Mouse (Mus musculus) liver, embryonic 14.5 days (tissue): Measurements from ENCODE around the gene Abca2. TPM values are rescaled to one million over a fixed set of nuclear protein-coding genes. Genes with fewer than 3 reads are reported as not detected.

ENCODE experiments used
- ATAC-seq: fragments of 200-750 bp; cut with Nextera tagmentation; 2 replicates; pipeline ENCODE4 v1.8.0; 2017; ENCODE audit warnings: moderate number of reproducible peaks, mild to moderate bottlenecking, moderate library complexity; ENCODE audit not compliant: insufficient read depth
- DNase-seq, 3 experiments: peaks; one replicate each; pipeline ENCODE4 v3.0.0-alpha.2; 2012 to 2013; ENCODE audit warnings: low read depth in 3 of 3, low spot score in 3 of 3
- H3K27ac ChIP-seq: fragments of 300-500 bp; sonication (generic); 2 replicates; pipeline ENCODE4 v1.5.1; 2014; ENCODE audit warnings: moderate library complexity, mild to moderate bottlenecking, control low read depth, inconsistent platforms
- H3K27me3 ChIP-seq: fragments of 300-500 bp; sonication (generic); 2 replicates; pipeline ENCODE4 v1.6.1; 2014; ENCODE audit warnings: mild to moderate bottlenecking, low read length, moderate library complexity; ENCODE audit not compliant: control insufficient read depth, insufficient read depth
- H3K36me3 ChIP-seq: fragments of 300-500 bp; sonication (generic); replicated peaks from 2 replicates; pipeline ENCODE4 v1.6.1; 2014; ENCODE audit warnings: low read depth; ENCODE audit not compliant: control insufficient read depth, insufficient read depth
- H3K4me1 ChIP-seq, 2 experiments: fragments of 200-500 bp in 1 of 2; fragments of 300-500 bp in 1 of 2; sonication (generic) in 1 of 2; replicated peaks; 2 replicates each; pipeline ENCODE4 v1.6.1; 2012 to 2014; ENCODE audit warnings: antibody characterized with exemption in 1 of 2, inconsistent platforms in 1 of 2, low read length in 1 of 2; ENCODE audit not compliant: control insufficient read depth in 2 of 2, insufficient read depth in 2 of 2
- H3K4me2 ChIP-seq: fragments of 300-500 bp; sonication (generic); 2 replicates; pipeline ENCODE4 v1.6.1; 2014; ENCODE audit warnings: low read depth, mild to moderate bottlenecking, control low read depth, moderate library complexity
- H3K4me3 ChIP-seq, 2 experiments: fragments of 200-500 bp in 1 of 2; fragments of 300-500 bp in 1 of 2; sonication (generic) in 1 of 2; 2 replicates each; pipeline ENCODE4 v1.5.1; 2012 to 2014; ENCODE audit warnings: low read depth in 2 of 2, low read length in 2 of 2, mild to moderate bottlenecking in 2 of 2, control low read depth in 1 of 2, inconsistent platforms in 1 of 2, moderate library complexity in 1 of 2; ENCODE audit not compliant: insufficient read depth in 1 of 2
- H3K9ac ChIP-seq: fragments of 300-500 bp; sonication (generic); replicated peaks from 2 replicates; pipeline ENCODE4 v1.6.1; 2014; ENCODE audit warnings: mild to moderate bottlenecking, control low read depth, moderate library complexity
- H3K9me3 ChIP-seq: fragments of 300-500 bp; sonication (generic); 2 replicates; pipeline ENCODE4 v1.6.1; 2016; ENCODE audit warnings: low read length, mixed read lengths; ENCODE audit not compliant: control insufficient read depth
- CTCF ChIP-seq: IDR thresholded peaks from 2 replicates; pipeline ENCODE4 v1.5.1; 2016; ENCODE audit warnings: antibody characterized with exemption, low read depth, control low read depth
- EP300 ChIP-seq: IDR thresholded peaks from 2 replicates; pipeline ENCODE4 v1.6.1; 2016; ENCODE audit warnings: antibody characterized with exemption, low read depth
- WGBS: fragments of 180-500 bp; shearing (Covaris S2); extraction: QIAGEN DNeasy Blood & Tissue Kit; methylation state at CpG from one replicate; pipeline ENCODE4 v1.1.7; 2014; ENCODE audit not compliant: insufficient replicate concordance; 5-methylcytosine and 5-hydroxymethylcytosine counted together
- polyA plus RNA-seq, 2 experiments: library from polyadenylated mRNA; depleted of rRNA in 1 of 2; stranded (reverse) in 1 of 2; unstranded in 1 of 2; fragments of >200 nt; fragmentation: Nextera tagmentation in 1 of 2; extraction: Ambion mirVana in 1 of 2; gene quantifications; 2 replicates each; pipeline versions ENCODE4 v1.2.1 to v1.2.3; 2012 to 2014

The Abca2 gene
- polyA plus RNA-seq, 2 experiments, result 0.91 to 2.5 TPM

DNA sequence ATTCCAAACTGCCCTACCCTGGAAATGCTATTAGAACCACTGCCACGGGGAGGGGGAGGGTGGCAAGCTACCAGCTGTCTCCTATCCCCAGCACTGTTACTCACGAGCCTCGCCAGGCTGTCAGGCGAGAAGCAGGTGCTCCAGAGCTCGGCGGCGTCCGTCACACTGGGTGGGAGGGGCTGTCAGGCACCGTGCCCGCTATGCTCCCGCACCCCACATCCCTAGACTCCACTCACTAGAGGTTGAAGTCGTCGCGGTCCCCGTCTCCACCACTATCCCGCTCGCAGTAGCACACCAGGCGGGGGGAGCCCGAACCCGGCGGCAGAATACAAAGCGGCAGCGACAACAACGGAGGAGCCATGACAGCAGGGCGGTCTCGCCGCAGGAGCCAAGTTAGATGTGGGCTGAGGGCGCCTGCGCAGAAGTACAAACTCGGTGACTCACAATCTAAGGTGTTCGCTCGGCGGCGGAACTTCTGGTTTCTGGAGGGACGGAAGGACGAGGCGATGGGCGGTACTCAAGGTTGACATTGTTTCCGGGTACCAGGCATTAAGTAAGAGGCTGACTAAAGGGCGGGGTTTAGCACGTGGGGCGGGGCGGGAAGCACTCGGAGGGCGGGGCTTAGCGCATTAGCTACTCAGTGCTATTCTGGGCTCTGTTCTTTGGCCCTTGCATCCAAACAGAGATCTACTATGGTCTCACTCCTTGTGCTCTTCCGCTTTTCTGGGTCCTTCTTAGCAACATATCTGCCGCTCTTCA is 32.2 kb downstream of the Abca2 start, which contains the start of gene Paxx:
Gene Paxx, minus strand, starts transcription at position 544 of the 759 bp plus-strand sequence.
- ATAC-seq (peak; percentile 84), DNase-seq (peak; percentile 91 to 95 (median 93))
- Histone ChIP-seq H3K27ac (peak within 1 kb of the TSS; percentile 81), H3K27me3 (no peaks in the 10 kb centered on the region), H3K4me1 (peaks cover 4 to 11% of the 10 kb centered on the region in 2 experiments), H3K36me3 (no peaks in the 10 kb centered on the region), H3K9ac (peak within 1 kb of the TSS; percentile 77), H3K4me2 (peak within 1 kb of the TSS; percentile 90), H3K9me3 (no peaks in the 10 kb centered on the region), H3K4me3 (peak within 1 kb of the TSS; percentile 71 to 83)
- TF ChIP-seq CTCF (no peak), EP300 (no peak)
- WGBS, result under 1% methylated on average over 48 of the region's 48 CpGs

DNA sequence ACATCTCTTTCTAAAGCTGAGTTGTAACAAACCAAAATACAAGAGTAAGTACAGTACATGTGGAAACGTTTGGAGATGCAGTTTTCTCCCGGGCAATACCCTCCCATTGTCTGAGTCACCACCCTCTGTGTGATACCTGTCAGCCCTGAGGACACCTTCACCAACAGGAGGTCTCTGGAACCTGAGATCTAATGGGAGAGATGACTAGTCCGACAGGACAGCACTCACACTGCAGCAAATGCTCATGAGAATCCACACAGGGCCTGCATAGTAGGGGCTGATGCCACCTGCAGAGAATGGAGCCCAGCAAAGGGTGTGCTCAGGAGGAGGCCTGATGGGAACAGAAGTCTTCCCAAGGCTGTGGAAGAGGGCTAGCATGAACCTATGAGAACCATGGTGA is 32.9 kb downstream of the Abca2 start:
- Histone ChIP-seq H3K9ac (no peak overlapping the region), H3K27ac (no peak overlapping the region; the same call in 1 of the 2 replicates), H3K4me2 (peak overlapping the region; percentile 90), H3K4me3 (peak overlapping the region in 1 of 2 experiments; percentile 83; a peak in 1 of 4 replicates), H3K36me3 (no peaks in the 10 kb centered on the region), H3K27me3 (no peaks in the 10 kb centered on the region), H3K4me1 (peaks cover 4 to 11% of the 10 kb centered on the region in 2 experiments), H3K9me3 (no peaks in the 10 kb centered on the region)
- no peak for TF ChIP-seq EP300
- no peak for TF ChIP-seq CTCF
- no peak for ATAC-seq
- WGBS, result 11% methylated on average over 3 of the region's 3 CpGs
- DNase-seq, result no peak

DNA sequence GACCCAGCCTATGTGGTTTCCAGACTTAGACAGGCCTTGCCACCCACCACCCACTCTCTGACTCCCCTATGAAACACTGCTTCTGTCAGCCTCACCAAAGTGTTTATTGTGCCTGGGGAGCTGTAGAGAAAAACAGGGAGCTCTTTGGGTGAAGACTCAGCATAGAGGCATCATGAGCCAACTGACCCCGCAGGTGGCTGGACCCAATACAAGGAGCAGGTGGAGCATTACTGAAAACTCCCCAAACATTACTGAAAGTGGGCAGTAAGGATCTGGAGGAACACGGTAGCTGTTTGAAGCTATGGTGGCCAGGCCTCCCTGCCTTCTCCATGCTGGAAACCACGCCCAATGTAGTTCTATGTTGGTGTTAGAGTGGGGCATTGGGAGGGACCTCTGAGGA is 35.1 kb downstream of the Abca2 start:
- no peaks in the 10 kb centered on the region for H3K27me3 ChIP-seq
- 68% methylated on average over 3 of the region's 3 CpGs for WGBS
- no peak overlapping the region for H3K4me3 ChIP-seq
- TF ChIP-seq CTCF, result no peak
- DNase-seq (no peak), ATAC-seq (no peak)
- H3K9ac ChIP-seq, result no peak overlapping the region
- H3K4me1 ChIP-seq, result peaks cover 4 to 11% of the 10 kb centered on the region in 2 experiments
- H3K4me2 ChIP-seq, result no peak overlapping the region
- H3K27ac ChIP-seq, result no peak overlapping the region
- no peaks in the 10 kb centered on the region for H3K36me3 ChIP-seq
- H3K9me3 ChIP-seq, result no peaks in the 10 kb centered on the region

DNA sequence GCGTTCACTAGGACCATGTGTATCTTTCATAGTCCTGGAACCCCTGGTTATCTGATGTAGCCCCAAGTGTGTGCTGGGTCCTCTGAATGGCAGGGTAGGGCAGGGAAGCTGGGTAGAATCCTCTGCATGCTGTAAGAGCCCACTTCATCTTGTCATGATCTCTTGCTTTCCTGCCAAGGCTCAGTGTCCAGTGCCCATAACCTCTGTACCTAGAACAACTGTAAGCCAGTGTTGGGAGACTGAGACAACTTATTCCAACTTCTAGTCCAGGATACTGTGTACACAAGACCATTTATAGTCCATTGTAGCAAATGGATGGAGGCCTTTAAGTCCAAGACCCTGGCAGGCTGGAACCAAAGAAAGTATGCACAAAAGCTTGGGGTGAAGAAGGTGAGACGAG is 36.8 kb downstream of the Abca2 start:
- 40% methylated on average over 2 of the region's 2 CpGs for WGBS
- no peak overlapping the region for H3K9ac ChIP-seq
- no peak for TF ChIP-seq CTCF
- no peak for TF ChIP-seq EP300

DNA sequence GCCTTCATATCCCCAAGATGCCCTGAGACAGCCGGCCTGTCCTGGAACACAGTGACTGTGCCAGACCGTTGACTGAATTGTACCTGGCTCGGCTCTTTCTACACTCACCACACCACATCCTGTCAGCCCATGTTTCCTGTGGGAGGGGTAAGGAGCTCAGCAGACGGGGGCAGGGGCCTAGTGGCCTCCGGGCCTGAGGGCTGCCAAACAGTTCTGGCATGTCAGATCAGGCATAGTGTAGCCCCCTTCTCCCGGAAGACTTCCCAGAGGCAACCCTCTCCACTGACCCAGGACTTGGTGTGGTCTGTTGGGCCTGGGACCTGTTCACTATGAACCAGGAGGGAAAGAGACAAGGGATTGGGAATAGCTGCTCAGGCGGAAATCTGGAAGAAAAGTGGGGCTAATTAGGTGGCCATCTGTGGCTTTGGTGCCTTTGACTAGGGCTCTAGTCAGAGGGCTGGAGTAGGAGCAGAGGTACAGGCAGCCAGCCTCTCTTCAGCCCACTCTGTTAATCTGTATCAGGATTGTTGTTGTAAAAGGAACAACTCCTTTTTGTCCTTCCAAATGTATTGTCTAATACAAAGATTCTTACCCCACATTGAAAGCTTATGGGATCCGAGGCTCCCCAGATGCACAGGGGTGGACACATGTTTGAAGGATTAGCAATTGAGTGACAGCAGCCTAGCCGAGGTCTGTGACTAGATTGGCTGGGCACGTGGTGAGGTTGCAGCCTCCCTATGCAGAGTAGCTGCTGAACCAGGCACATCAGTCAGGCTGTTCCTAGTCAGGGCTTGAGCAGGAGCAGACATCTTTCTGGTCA is 37.5 kb downstream of the Abca2 start:
- Histone ChIP-seq H3K4me1 (peaks cover 0 to 6% of the 10 kb centered on the region in 2 experiments; a peak in 2 of 4 replicates), H3K4me3 (no peak overlapping the region), H3K27me3 (no peaks in the 10 kb centered on the region), H3K9ac (no peak overlapping the region), H3K4me2 (no peak overlapping the region), H3K9me3 (no peaks in the 10 kb centered on the region), H3K27ac (no peak overlapping the region), H3K36me3 (no peaks in the 10 kb centered on the region)
- DNase-seq, result no peak
- 16% methylated on average over 10 of the region's 10 CpGs for WGBS
- ATAC-seq, result no peak
- no peak for TF ChIP-seq CTCF
- no peak for TF ChIP-seq EP300

More for the DNA sequence above, 36.8 kb downstream of the Abca2 start:
- H3K36me3 ChIP-seq, result no peaks in the 10 kb centered on the region
- no peak overlapping the region for H3K4me3 ChIP-seq
- DNase-seq (no peak), ATAC-seq (no peak)
- no peaks in the 10 kb centered on the region for H3K27me3 ChIP-seq
- no peaks in the 10 kb centered on the region for H3K9me3 ChIP-seq
- no peak overlapping the region for H3K4me2 ChIP-seq
- H3K4me1 ChIP-seq, result peaks cover 0 to 7% of the 10 kb centered on the region in 2 experiments; a peak in 3 of 4 replicates
- H3K27ac ChIP-seq, result no peak overlapping the region
